ENCODE assay signal across 23 mouse cellular contexts in genomic region chr11:106817156-106817555, GRCm38 (mm10). TPM values are rescaled to one million over a fixed set of nuclear protein-coding genes. Genes with fewer than 3 reads are reported as not detected.
A peak's percentile ranks its signal among the peaks of the same experiment; 100 is the strongest.
DNase-seq lines count a peak whose midpoint lies in the region; ATAC-seq and TF ChIP-seq lines count a peak whose summit lies in the region.
"Had no signal": no experiment of that assay in that cellular context is flagged by ENCODE, and none has a peak within 500 bp of the region (broad histone marks: within the 10 kb centered on the region; RNA-seq: fewer than 3 reads in every experiment).

No protein-coding gene starts in this region.

- DNase-seq in cerebellum, adult 9-10 months = peak; percentile 58
- DNase-seq in cerebellum, postnatal 4 days (ENCODE audit: low spot score in 2 of 2) = no peak
- DNase-seq in frontal cortex, postnatal 10 days (ENCODE audit: low spot score in 2 of 2) = no peak
- no peak for DNase-seq in layer of hippocampus, adult 2 months (ENCODE audit: low spot score in 2 of 2)
- no peak for DNase-seq in layer of hippocampus, adult 9-10 months (ENCODE audit: low spot score)
- DNase-seq in right cerebral cortex, adult 18-20 months = peak; percentile 19
- no peak for DNase-seq in right cerebral cortex, postnatal 4 days
- DNase-seq: adrenal gland, adult 8-10 months; heart, adult 2 months; heart, postnatal 4 days; kidney, adult 18-20 months; kidney, postnatal 25 days; lung, postnatal 14 days; spleen, adult 18-20 months; thymus, postnatal 14 days had no signal

- ATAC-seq in frontal cortex, adult (ENCODE audit: low TSS enrichment) = 0 out of 2 replicates have a peak, but pooled peaks have one; percentile 24

- no peak for TF ChIP-seq CTCF in layer of hippocampus, adult 2 months (conservative IDR thresholded peaks at IDR 0.05)

- no peak overlapping the region for H3K4me3 ChIP-seq in layer of hippocampus, adult 2 months
- H3K4me3 ChIP-seq: embryonic facial prominence, embryonic 10.5 days; embryonic facial prominence, embryonic 15.5 days; heart, adult 2 months; heart, embryonic 12.5 days; kidney, embryonic 15.5 days; limb, embryonic 12.5 days; liver, embryonic 15.5 days; neural tube, embryonic 13.5 days had no signal

- H3K27ac ChIP-seq in layer of hippocampus, adult 2 months = peak overlapping the region; percentile 78; the same call in 1 of the 2 replicates
- H3K27ac ChIP-seq: embryonic facial prominence, embryonic 10.5 days; heart, adult 2 months; kidney, embryonic 15.5 days; limb, embryonic 12.5 days; liver, embryonic 15.5 days had no signal

RNA-seq across cellular contexts. Expression of gene Cep95, which starts 28.1 kb away (rescaled TPM):
- 10 to 100 TPM; 13.6 to 18.8 TPM for total RNA-seq in layer of hippocampus, adult 2 months (2021)

RNA-seq across cellular contexts. Expression of gene Ddx5, which starts 28.2 kb away (rescaled TPM):
- 100 to 1,000 TPM; 779 to 834 TPM for total RNA-seq in layer of hippocampus, adult 2 months (2021)

RNA-seq across cellular contexts. Expression of gene Polg2, which starts 37.8 kb away (rescaled TPM):
- total RNA-seq in layer of hippocampus, adult 2 months (2021) = 1 to 10 TPM; 3.1 to 5.0 TPM

Comparison
In these comparisons a context has a peak if more than half of its experiments do, and no peak if none do; other contexts are left out.
1. DNase-seq: peak in cerebellum, adult 9-10 months (single experiment) and right cerebral cortex, adult 18-20 months (single experiment); none in cerebellum, postnatal 4 days (0 of 2), frontal cortex, postnatal 10 days (0 of 2), layer of hippocampus, adult 2 months (0 of 2), layer of hippocampus, adult 9-10 months (single experiment) and right cerebral cortex, postnatal 4 days (single experiment).